Mouse (Mus musculus) midbrain, embryonic 14.5 days (tissue): Measurements from ENCODE around the gene Slc16a12. TPM values are rescaled to one million over a fixed set of nuclear protein-coding genes. Genes with fewer than 3 reads are reported as not detected.

Experiments used
- ATAC-seq: fragments of 200-750 bp; cut with Nextera tagmentation; 2 replicates; pipeline ENCODE4 v1.8.0; 2017; ENCODE audit warnings: moderate number of reproducible peaks, moderate library complexity; ENCODE audit not compliant: low FRiP score, low TSS enrichment
- DNase-seq: peaks from one replicate; pipeline ENCODE4 v3.0.0-alpha.2; 2015
- H3K27ac ChIP-seq: fragments of 300-500 bp; sonication (generic); replicated peaks from 2 replicates; pipeline ENCODE4 v1.5.1; 2014; ENCODE audit warnings: mild to moderate bottlenecking, low read depth, low read length, moderate library complexity
- H3K27me3 ChIP-seq: fragments of 300-500 bp; sonication (generic); 2 replicates; pipeline ENCODE4 v1.6.1; 2014; ENCODE audit warnings: low read length, control low read depth, mixed read lengths; ENCODE audit not compliant: control insufficient read depth, insufficient read depth
- H3K36me3 ChIP-seq: fragments of 300-500 bp; sonication (generic); 2 replicates; pipeline ENCODE4 v1.6.1; 2014; ENCODE audit warnings: low read length, control low read depth; ENCODE audit not compliant: control insufficient read depth, insufficient read depth
- H3K4me1 ChIP-seq: fragments of 300-500 bp; sonication (generic); 2 replicates; pipeline ENCODE4 v1.6.1; 2014; ENCODE audit warnings: mild to moderate bottlenecking, antibody characterized with exemption, low read length, control low read depth; ENCODE audit not compliant: control insufficient read depth, insufficient read depth
- H3K4me2 ChIP-seq: fragments of 300-500 bp; sonication (generic); 2 replicates; pipeline ENCODE4 v1.6.1; 2014; ENCODE audit warnings: mild to moderate bottlenecking, low read length, moderate library complexity
- H3K4me3 ChIP-seq: fragments of 300-500 bp; sonication (generic); replicated peaks from 2 replicates; pipeline ENCODE4 v1.5.1; 2014; ENCODE audit warnings: low read depth, low read length
- H3K9ac ChIP-seq: fragments of 300-500 bp; sonication (generic); replicated peaks from 2 replicates; pipeline ENCODE4 v1.6.1; 2014; ENCODE audit warnings: mild to moderate bottlenecking, low read length, moderate library complexity
- H3K9me3 ChIP-seq: fragments of 300-500 bp; sonication (generic); 2 replicates; pipeline ENCODE4 v1.6.1; 2016; ENCODE audit warnings: low read length, control low read depth, mixed read lengths; ENCODE audit not compliant: control insufficient read depth
- WGBS: fragments of 180-500 bp; shearing (Covaris S2); extraction: QIAGEN DNeasy Blood & Tissue Kit; methylation state at CpG from one replicate; pipeline ENCODE4 v1.1.7; 2014; 5-methylcytosine and 5-hydroxymethylcytosine counted together
- polyA plus RNA-seq: library from polyadenylated mRNA; unstranded; fragments of >200 nt; fragmentation: Nextera tagmentation; extraction: Ambion mirVana; gene quantifications from 2 replicates; pipeline ENCODE4 v1.2.1, GENCODE M21; 2014

Slc16a12 gene
- polyA plus RNA-seq, 1 experiment from 2014 or later: 4.1 TPM

- no peak for ATAC-seq
- Histone ChIP-seq H3K4me1 (no peaks in the 10 kb centered on the region), H3K27ac (no peak overlapping the region), H3K27me3 (no peaks in the 10 kb centered on the region), H3K4me3 (no peak overlapping the region), H3K4me2 (no peak overlapping the region), H3K9me3 (no peaks in the 10 kb centered on the region), H3K36me3 (no peaks in the 10 kb centered on the region), H3K9ac (no peak overlapping the region)
- 86% methylated on average over 6 of the region's 6 CpGs for WGBS
- no peak for DNase-seq
Measured at GRCm38 (mm10) chr19:34706261-34706660, 40.8 kb downstream of the Slc16a12 start.

GRCm38 (mm10) chr19:34705141-34705540, 41.9 kb downstream of the Slc16a12 start:
- no peaks in the 10 kb centered on the region for H3K9me3 ChIP-seq
- 97% methylated on average over 1 of the region's 1 CpGs for WGBS
- ATAC-seq: no peak

GRCm38 (mm10) chr19:34699300-34699699, 47.8 kb downstream of the Slc16a12 start:
- 55% methylated on average over 2 of the region's 2 CpGs for WGBS
- DNase-seq (no peak), ATAC-seq (no peak)
- Histone ChIP-seq H3K27me3 (no peaks in the 10 kb centered on the region), H3K9me3 (no peaks in the 10 kb centered on the region), H3K36me3 (no peaks in the 10 kb centered on the region), H3K4me1 (no peaks in the 10 kb centered on the region), H3K9ac (no peak overlapping the region), H3K4me3 (no peak overlapping the region), H3K27ac (no peak overlapping the region), H3K4me2 (no peak overlapping the region)

More at GRCm38 (mm10) chr19:34705141-34705540, 41.9 kb downstream of the Slc16a12 start:
- no peak overlapping the region for H3K4me2 ChIP-seq
- no peak overlapping the region for H3K4me3 ChIP-seq
- no peaks in the 10 kb centered on the region for H3K36me3 ChIP-seq
- no peaks in the 10 kb centered on the region for H3K4me1 ChIP-seq
- no peak overlapping the region for H3K27ac ChIP-seq
- H3K27me3 ChIP-seq: no peaks in the 10 kb centered on the region
- H3K9ac ChIP-seq: no peak overlapping the region
- DNase-seq: no peak

GRCm38 (mm10) chr19:34698852-34699251, 48.2 kb downstream of the Slc16a12 start:
- H3K27ac ChIP-seq: no peak overlapping the region
- no peak overlapping the region for H3K4me3 ChIP-seq
- no peaks in the 10 kb centered on the region for H3K9me3 ChIP-seq
- H3K36me3 ChIP-seq: no peaks in the 10 kb centered on the region
- 42% methylated on average over 1 of the region's 1 CpGs for WGBS
- H3K4me2 ChIP-seq: no peak overlapping the region
- H3K4me1 ChIP-seq: no peaks in the 10 kb centered on the region
- no peak for ATAC-seq
- no peak overlapping the region for H3K9ac ChIP-seq
- no peak for DNase-seq
- no peaks in the 10 kb centered on the region for H3K27me3 ChIP-seq

GRCm38 (mm10) chr19:34698432-34698831, 48.7 kb downstream of the Slc16a12 start:
- H3K4me3 ChIP-seq: no peak overlapping the region
- no peaks in the 10 kb centered on the region for H3K36me3 ChIP-seq
- no peaks in the 10 kb centered on the region for H3K4me1 ChIP-seq
- ATAC-seq: no peak
- no peak overlapping the region for H3K27ac ChIP-seq
- H3K27me3 ChIP-seq: no peaks in the 10 kb centered on the region
- H3K9me3 ChIP-seq: no peaks in the 10 kb centered on the region
- no peak for DNase-seq
- no peak overlapping the region for H3K9ac ChIP-seq
- no peak overlapping the region for H3K4me2 ChIP-seq
- 88% methylated on average over 3 of the region's 3 CpGs for WGBS

GRCm38 (mm10) chr19:34697461-34697860, 49.6 kb downstream of the Slc16a12 start:
- Histone ChIP-seq H3K4me2 (no peak overlapping the region), H3K9me3 (no peaks in the 10 kb centered on the region), H3K36me3 (no peaks in the 10 kb centered on the region), H3K4me1 (no peaks in the 10 kb centered on the region), H3K9ac (no peak overlapping the region), H3K27ac (no peak overlapping the region), H3K27me3 (no peaks in the 10 kb centered on the region), H3K4me3 (no peak overlapping the region)
- ATAC-seq (no peak), DNase-seq (no peak)
- 77% methylated on average over 2 of the region's 2 CpGs for WGBS

- H3K9me3 ChIP-seq: no peaks in the 10 kb centered on the region
- no peak overlapping the region for H3K4me2 ChIP-seq
- WGBS: 95% methylated on average over 8 of the region's 8 CpGs
- ATAC-seq (no peak), DNase-seq (no peak)
- H3K9ac ChIP-seq: no peak overlapping the region
- no peak overlapping the region for H3K27ac ChIP-seq
- no peaks in the 10 kb centered on the region for H3K4me1 ChIP-seq
- no peaks in the 10 kb centered on the region for H3K36me3 ChIP-seq
- no peaks in the 10 kb centered on the region for H3K27me3 ChIP-seq
- no peak overlapping the region for H3K4me3 ChIP-seq
Measured at GRCm38 (mm10) chr19:34696352-34696986, 50.6 kb downstream of the Slc16a12 start.

- no peaks in the 10 kb centered on the region for H3K36me3 ChIP-seq
- no peak for DNase-seq
- no peak overlapping the region for H3K27ac ChIP-seq
- no peak for ATAC-seq
- no peak overlapping the region for H3K4me3 ChIP-seq
- WGBS: 89% methylated on average over 6 of the region's 6 CpGs
- no peak overlapping the region for H3K4me2 ChIP-seq
- H3K9ac ChIP-seq: no peak overlapping the region
- no peaks in the 10 kb centered on the region for H3K27me3 ChIP-seq
- no peaks in the 10 kb centered on the region for H3K9me3 ChIP-seq
- no peaks in the 10 kb centered on the region for H3K4me1 ChIP-seq
Measured at GRCm38 (mm10) chr19:34691402-34691801, 55.7 kb downstream of the Slc16a12 start.

GRCm38 (mm10) chr19:34685530-34685929, 61.6 kb downstream of the Slc16a12 start:
- Histone ChIP-seq H3K36me3 (no peaks in the 10 kb centered on the region), H3K27me3 (no peaks in the 10 kb centered on the region), H3K4me1 (no peaks in the 10 kb centered on the region), H3K4me3 (no peak overlapping the region), H3K9ac (no peak overlapping the region), H3K27ac (no peak overlapping the region), H3K9me3 (no peaks in the 10 kb centered on the region), H3K4me2 (no peak overlapping the region)
- ATAC-seq (no peak), DNase-seq (no peak)
- WGBS: 100% methylated on average over 1 of the region's 1 CpGs
